Mouse (Mus musculus): Measurements from ENCODE around the gene Bbs9.

GRCm38 (mm10) chr9:22476265-22476664, 750 bp downstream of the Bbs9 start:
- TF ChIP-seq POLR2A (IDR thresholded peaks at IDR 0.05; ENCODE audit: insufficient read depth, low read depth, low read length) (no peak), CTCF (IDR thresholded peaks at IDR 0.05) (no peak), EP300 (IDR thresholded peaks at IDR 0.05; ENCODE audit: insufficient read depth, low read depth, low read length) (no peak)

Measured in heart, adult 2 months (tissue).